ENCODE assay signal across 8 mouse cellular contexts in genomic region chr4:134583513-134583912, GRCm38 (mm10). TPM values are rescaled to one million over a fixed set of nuclear protein-coding genes. Genes with fewer than 3 reads are reported as not detected.
DNase-seq lines count a peak whose midpoint lies in the region; ATAC-seq lines count a peak whose summit lies in the region.

No protein-coding gene starts in this region.

- DNase-seq in heart, embryonic 10.5 days (ENCODE audit: low spot score) = no peak
- no peak for DNase-seq in heart, adult 9 months (ENCODE audit: low spot score in 2 of 2)
- peak; percentile 52 for DNase-seq in urinary bladder, postnatal 25 days (ENCODE audit: low spot score)
- DNase-seq in urinary bladder, adult 18-20 months (ENCODE audit: low spot score in 2 of 2) = no peak
- peak; percentile 63 for DNase-seq in lung, postnatal 10 days
- no peak for DNase-seq in right cerebral cortex, postnatal 10 days (ENCODE audit: low spot score in 2 of 2)

- no peaks in the 10 kb centered on the region for H3K9me3 ChIP-seq in heart, embryonic 10.5 days
- H3K9me3 ChIP-seq in hindbrain, embryonic 12.5 days (replicated peaks) = no peaks in the 10 kb centered on the region

- peaks cover 8% of the 10 kb centered on the region; the same call in 1 of the 2 replicates for H3K36me3 ChIP-seq in heart, embryonic 10.5 days
- H3K36me3 ChIP-seq in hindbrain, embryonic 12.5 days = no peaks in the 10 kb centered on the region

- H3K9ac ChIP-seq in hindbrain, embryonic 12.5 days = no peak overlapping the region

- no peaks in the 10 kb centered on the region for H3K27me3 ChIP-seq in heart, embryonic 10.5 days (ENCODE audit: insufficient read depth, poor library complexity, severe bottlenecking)
- peaks cover 7% of the 10 kb centered on the region for H3K27me3 ChIP-seq in hindbrain, embryonic 12.5 days

- H3K4me2 ChIP-seq in hindbrain, embryonic 12.5 days (replicated peaks) = no peak overlapping the region

- WGBS in heart, embryonic 10.5 days = 65% methylated on average over 3 of the region's 3 CpGs
- WGBS in hindbrain, embryonic 12.5 days = 73% methylated on average over 3 of the region's 3 CpGs

- H3K4me3 ChIP-seq in heart, embryonic 10.5 days = no peak overlapping the region
- H3K4me3 ChIP-seq in hindbrain, embryonic 12.5 days = no peak overlapping the region

- H3K4me1 ChIP-seq in heart, embryonic 10.5 days = peaks cover 66% of the 10 kb centered on the region
- peaks cover 30% of the 10 kb centered on the region for H3K4me1 ChIP-seq in hindbrain, embryonic 12.5 days

- H3K27ac ChIP-seq in heart, embryonic 10.5 days = peak overlapping the region; percentile 56
- no peak overlapping the region for H3K27ac ChIP-seq in hindbrain, embryonic 12.5 days

- ATAC-seq in frontal cortex, adult (ENCODE audit: low TSS enrichment) = no peak
- ATAC-seq in hindbrain, embryonic 12.5 days (ENCODE audit: low FRiP score) = no peak

RNA-seq across cellular contexts. Expression of gene Selenon, which starts 31.5 kb away (rescaled TPM):
- polyA plus RNA-seq in heart, embryonic 10.5 days (2016; fragmentation: Nextera tagmentation; extraction: Ambion mirVana) = 8.0 and 9.0 TPM in 2 replicates
- 36.7 and 42.8 TPM in 2 replicates for polyA plus RNA-seq in hindbrain, embryonic 12.5 days (2016; fragmentation: Nextera tagmentation; extraction: Ambion mirVana)

RNA-seq across cellular contexts. Expression of gene Mtfr1l, which starts 48.3 kb away (rescaled TPM):
- polyA plus RNA-seq in heart, embryonic 10.5 days (2016; fragmentation: Nextera tagmentation; extraction: Ambion mirVana) = 155 and 166 TPM in 2 replicates
- 137 and 140 TPM in 2 replicates for polyA plus RNA-seq in hindbrain, embryonic 12.5 days (2016; fragmentation: Nextera tagmentation; extraction: Ambion mirVana)

Comparison
In these comparisons a context has a peak if more than half of its experiments do, and no peak if none do; other contexts are left out.
1. DNase-seq: peak in urinary bladder, postnatal 25 days (single experiment) and lung, postnatal 10 days (single experiment); none in heart, embryonic 10.5 days (single experiment), heart, adult 9 months (0 of 2), urinary bladder, adult 18-20 months (0 of 2) and right cerebral cortex, postnatal 10 days (0 of 2).